Mouse (Mus musculus) cortical plate, adult 2 months (tissue): Measurements from ENCODE around the gene Ppp1r27.

Experiments
- CTCF ChIP-seq: fragments of 200-500 bp; IDR thresholded peaks from 2 replicates; pipeline ENCODE4 v1.5.1; 2011; ENCODE audit warnings: mild to moderate bottlenecking, control low read depth, low read length; ENCODE audit not compliant: insufficient read depth; ENCODE audit errors: extremely low read depth
- POLR2A ChIP-seq: fragments of 200-500 bp; IDR thresholded peaks from 2 replicates; pipeline ENCODE4 v1.6.1; 2011; ENCODE audit warnings: mild to moderate bottlenecking, low read length, control low read depth; ENCODE audit not compliant: insufficient read depth; ENCODE audit errors: extremely low read depth

GRCm38 (mm10) chr11:120572752-120573584 lies 22.0 kb upstream of the Ppp1r27 start, which contains the start of gene P4hb:
- TF ChIP-seq CTCF: no peak
- peak; percentile 94 for TF ChIP-seq POLR2A
